Mouse (Mus musculus): ENCODE results near the gene Rtkn2. TPM values are rescaled to one million over a fixed set of nuclear protein-coding genes. Genes with fewer than 3 reads are reported as not detected.

Rtkn2 gene
- total RNA-seq, 1 experiment from 2014 or later = 0.89 TPM

DNA sequence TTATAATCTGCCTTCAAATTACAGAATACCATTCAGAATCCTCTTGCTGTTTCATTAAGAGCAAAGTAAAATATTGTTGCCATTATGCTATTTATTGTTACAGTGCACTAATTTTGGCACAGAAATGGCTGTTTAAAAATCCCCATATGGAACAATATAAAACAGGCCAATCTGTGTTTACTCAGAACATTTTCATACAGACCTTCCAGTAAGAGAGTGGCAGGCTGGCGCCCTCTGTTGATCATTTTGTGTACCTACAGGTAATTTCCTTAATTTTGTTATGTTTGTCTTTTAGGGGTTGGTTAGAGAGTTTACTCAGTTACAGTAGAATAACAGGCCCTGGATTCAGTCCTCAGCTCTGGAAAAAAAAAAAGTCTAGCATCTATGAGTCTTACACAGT lies 16.8 kb downstream of the Rtkn2 start:
- peak; percentile 53 for DNase-seq

DNA sequence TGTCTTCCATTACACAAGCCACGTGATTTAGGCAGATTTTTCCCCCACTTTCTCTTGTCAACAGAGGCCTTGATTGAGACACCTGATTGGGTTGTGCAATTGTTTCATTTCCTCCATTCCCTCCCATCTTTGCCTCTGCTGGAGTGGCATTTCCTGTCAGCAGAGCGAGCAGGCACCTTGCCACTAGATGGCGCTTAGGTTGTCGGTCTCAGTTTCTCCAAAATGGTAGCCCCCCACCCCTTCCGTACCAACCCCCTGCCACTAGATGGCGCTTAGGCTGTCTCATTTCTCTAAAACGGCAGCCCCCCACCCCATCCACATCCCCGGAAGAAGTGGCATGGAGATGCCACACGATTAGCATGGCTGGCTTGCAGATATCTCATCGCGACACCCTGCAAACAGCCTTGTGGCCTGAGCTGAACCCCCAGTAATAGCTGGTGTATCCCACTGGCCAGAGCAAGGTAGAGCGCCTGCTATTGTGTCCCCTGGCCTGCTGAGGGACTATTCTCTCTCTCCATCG lies 18.8 kb downstream of the Rtkn2 start:
- DNase-seq = peak; percentile 76

DNA sequence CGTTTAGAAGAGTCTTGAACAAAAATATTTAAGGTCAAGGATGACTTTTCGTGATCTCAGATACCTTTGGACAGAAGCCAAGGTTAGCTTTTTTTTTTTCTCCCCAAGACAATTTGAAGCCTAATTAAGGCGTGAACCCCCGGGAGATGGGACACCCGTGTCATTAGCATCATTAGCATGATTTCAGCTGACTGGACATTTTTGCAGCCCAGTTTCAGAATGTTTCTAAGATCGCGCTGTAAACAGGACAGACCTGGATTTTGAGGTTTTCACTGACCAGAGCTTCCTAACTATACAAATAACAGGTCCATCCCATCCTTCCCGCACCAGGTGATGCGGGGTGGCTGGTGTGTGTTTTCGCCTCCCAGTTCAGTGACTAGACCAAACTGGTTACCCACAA lies 19.8 kb downstream of the Rtkn2 start:
- no peak for DNase-seq

DNA sequence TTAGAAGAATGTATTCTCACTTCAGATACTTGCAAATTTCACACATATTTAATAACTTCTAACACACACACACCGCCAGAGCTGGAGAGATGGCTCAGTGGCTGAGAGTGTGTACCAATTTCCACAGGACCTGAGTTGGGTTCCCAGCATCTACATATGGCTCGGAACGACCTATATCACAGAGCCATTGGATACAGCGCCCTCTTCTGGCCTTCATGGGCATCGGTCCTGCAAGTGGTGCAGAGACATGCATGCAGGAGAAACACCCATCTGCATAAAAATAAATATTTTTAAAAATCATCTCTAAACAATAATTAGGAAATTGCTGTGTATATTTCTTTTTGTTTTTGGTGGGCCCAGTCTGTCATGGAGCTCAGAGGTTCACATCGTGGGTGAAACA lies 22.1 kb downstream of the Rtkn2 start:
- DNase-seq = no peak

DNA sequence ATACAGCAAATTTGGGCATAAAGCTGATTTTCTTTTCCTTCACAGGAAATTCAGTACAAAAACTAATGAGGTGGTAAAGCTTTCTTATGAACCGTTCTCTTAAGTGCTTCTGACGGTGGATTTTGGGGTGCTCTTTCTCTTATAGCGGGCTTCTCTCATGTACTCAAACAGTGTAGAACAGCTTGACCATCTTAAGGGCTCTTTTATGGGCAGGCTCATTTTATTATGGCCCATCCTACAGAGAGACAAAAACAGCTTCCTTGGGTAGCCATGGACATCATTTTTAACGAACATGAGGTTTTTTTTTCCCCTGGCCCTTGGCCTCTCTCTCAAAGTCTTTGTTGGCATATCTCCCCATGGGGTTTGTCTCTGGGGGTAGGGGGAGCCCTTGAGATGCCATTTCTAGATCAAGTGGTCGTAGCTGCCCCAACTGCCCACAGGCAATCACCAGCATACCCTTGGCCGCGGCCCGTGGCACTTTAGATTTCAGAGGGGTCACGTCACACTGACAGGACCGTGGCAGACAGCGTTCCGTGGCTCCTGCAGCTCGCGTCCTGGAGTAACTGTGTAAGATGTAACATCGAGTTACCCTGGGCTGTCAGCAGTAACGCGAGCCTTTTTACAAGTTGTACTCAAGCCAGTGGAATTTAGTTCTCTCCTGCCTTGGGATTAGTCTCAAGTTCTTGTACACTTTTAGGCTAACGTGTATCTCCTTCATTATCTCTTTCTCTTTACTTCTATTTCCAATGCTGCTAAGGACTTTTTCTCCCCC lies 24.5 kb downstream of the Rtkn2 start:
- no peak for DNase-seq

DNA sequence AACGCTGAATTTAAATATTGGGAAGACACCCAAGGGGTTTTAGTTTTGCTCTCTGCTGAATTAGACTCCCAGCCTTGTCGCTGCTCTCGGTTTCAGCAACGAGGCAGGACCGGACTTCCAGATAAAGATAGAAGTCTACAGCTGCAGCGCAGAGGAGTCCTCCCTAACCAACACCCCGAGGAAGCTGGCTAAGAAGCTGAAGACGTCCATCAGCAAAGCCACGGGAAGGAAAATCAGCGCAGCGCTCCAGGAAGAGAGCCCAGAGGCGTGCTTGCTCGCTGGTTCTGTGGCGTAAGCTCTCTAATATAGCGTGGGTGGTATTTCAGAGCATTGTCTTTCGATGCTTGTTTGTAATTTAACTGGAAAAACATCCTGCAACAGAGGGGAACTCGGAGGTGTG lies 26.0 kb downstream of the Rtkn2 start:
- DNase-seq = no peak

DNA sequence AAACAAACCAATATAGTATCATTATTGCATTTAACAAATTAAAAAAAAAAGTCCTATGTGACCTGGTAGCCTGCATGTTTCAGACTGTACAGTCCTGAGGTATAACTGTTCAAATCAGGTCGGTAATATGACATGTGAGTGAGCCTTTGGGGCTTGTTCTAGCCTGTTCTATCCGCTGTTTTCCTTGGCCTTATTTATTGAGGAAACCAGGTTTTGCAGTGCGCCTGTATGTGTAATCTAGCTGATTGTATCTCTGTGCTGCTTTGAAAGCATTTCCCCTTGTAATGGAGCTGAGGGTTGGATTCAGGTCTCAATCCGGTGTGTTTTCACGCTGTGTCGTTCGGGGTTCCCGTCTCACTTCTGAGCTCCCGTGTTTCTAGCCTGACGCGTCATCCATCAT lies 27.1 kb downstream of the Rtkn2 start:
- no peak for DNase-seq

DNA sequence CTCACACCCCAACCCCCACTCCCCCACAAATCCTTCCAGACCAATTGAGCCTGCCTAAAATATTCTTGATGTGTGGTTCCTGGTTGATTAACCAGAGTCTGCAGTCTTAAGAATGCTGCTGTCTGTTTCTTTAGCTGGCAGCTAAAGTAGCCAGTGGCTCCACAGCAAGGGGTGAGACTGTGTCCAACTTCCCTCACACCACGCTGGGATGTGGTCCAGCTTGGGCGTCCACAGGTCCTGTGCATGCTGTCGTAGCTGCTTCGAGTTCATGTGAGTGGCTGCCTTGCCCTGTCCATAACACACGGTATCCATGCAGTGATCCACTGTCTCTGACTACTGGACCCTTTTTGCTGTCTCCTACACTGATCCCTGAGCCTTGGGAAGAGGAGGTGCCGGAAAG lies 27.7 kb downstream of the Rtkn2 start:
- no peak for DNase-seq

DNA sequence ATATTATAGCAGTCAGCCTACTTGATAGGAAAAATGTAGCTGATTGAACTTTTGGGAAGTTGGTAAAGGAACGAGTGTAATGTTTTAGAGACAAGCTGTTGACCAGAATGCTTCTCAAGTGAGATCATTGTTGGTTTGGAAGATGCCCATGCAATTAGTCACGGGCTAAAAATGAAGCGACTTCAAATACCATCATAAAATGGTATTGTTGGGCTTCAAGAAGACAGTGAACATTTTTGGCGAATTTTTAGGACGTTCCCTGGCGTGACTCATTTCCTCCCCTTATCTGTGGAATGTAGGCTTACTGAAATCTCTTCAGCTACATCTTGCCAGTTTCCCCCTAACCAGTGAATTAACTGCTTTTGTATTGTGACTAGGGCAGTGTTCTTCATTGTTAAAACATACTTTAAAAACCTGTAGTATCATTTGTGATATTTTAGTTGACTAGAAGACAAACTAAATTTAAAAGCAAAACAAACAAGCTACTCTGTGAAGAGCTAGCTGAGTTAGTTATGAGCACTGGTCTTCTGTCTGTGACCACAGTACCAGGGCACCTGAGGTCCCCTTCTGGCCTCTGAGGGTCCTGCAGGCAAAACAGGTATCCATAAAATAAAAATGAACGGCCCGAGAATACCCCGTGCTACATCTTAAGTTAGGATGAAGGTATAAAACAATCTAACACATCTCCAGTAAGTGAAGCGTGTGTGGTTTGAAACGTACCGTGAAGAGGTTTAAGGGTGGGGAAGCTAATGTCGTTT lies 29.0 kb downstream of the Rtkn2 start:
- no peak for DNase-seq

DNA sequence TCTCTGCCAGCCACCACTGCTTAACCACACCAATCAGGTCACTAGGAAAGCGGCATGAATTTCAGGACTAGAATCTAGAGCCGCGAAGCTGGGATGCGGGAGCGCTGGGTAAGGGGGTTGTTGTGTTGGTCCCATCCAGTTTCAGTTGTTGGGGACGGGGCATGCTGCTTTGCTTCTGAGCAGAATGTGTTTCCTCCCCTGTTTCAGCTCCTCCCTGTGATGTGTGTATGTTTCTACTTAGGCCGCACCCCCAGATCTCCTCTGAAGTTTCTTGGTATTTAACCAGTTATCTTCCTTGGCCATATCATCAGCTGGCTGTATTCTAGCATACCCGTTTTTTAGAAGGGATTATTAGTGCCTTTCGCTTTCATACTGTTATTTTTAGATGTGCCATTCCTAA lies 29.9 kb downstream of the Rtkn2 start:
- DNase-seq = no peak

DNA sequence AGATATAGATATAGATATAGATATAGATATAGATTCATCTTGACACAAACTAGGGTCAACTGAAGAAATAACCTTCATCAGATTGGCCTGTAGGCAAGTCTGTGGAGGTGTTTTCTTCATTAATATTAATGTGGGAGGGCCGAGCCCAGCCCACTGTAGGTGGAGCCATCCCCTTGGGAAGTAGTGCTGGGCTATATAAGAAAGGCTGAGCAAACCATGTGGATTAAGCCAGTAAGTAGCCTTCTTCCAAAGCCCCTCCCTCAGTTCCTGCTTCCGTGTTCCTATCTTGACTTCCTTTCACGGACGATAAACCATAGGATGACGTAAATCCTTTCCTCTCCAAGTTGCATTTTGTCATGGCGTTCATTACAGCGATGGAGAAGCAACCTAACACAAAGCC lies 30.5 kb downstream of the Rtkn2 start:
- no peak for DNase-seq

DNA sequence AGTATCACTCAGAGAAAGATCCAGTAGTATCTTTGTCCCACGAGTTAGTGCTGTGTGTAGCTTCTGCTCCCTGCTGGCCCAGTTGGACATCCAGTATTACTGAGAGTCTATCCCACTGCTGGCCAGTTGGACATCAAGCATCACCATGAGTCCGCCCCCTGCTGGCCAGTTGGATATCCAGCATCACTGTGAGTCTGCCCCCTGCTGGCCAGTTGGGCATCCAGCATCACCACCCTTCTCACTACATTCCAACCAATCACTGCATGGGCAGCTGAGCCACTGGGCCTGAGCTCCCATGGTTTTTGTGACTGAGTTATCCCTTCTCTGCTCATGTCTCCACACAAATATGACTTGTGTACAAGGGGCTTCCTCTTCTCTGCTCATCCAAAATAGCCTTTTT lies 33.8 kb downstream of the Rtkn2 start:
- DNase-seq = peak; percentile 64

DNA sequence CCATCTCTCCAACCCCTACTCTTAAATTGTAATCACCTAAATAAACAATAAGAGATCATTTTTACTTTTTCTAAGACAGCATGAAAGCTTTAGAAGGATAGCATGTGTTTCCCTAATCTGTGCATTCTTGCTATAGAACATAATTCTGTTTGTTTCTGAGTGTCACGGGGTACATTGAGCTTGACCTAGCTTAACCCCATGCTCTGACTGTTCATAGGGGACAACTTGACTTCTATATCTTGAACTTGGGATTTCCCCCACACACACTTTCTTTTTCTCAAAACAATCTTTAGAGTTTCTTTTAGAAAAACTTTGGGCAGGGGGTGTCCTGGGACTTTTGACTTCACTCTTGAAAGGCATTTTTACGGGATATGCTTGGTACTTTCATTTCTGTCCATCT lies 41.4 kb downstream of the Rtkn2 start:
- DNase-seq = no peak

DNA sequence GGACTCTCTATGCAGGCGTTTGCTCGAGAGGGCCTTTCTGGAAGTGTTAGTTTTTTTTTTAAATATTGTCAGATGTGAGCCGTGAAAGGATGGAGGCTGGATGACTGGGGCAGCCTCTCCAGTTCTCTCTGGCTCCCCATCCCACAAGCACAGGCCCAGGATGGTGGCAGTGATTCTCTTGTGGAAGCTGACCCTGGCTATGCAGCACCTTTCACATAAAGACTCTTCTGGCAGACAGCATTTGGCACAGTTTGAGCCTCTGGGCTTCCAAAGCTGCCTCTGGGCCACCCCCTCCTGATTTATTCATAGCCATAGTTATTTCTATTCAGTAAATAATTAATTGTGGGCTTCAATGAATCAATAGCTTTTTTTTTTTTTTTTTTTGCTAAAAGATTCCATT lies 46.3 kb downstream of the Rtkn2 start:
- DNase-seq = no peak

DNA sequence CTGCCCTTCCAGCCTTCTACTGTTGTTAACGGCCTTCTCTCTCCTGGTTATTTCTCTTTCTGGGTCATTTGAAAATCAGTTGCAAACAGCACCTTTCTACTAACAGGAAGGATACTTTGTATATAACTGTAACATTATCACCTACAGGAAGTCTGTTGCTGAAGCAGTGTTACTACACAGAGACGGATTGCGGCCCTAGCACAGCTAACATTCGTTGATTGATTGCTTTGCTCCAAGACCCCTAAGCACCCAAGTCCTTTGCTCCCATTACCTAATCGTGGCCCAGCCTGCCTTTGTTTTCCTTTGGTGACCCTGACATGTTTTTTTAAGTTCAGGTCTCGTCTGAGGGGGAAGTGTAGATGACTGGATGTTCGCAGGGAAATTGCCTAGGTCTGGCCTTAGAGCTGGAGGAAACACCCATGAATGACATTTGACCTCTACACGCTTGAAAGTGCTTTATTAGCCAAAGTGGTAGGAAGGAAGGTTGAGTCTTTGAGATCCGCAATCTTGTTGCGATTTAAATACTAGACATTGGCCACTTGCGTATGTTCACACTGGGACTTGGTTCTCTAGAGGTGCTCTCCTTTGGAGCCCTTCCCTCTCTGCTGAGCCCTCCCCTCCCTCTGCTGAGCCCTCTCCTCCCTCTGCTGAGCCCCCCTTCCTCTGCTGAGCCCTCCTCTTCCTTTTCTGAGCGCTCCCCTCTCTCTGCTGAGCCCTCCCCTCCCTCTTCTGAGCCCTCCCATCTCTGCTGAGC lies 49.1 kb downstream of the Rtkn2 start:
- no peak for DNase-seq

DNA sequence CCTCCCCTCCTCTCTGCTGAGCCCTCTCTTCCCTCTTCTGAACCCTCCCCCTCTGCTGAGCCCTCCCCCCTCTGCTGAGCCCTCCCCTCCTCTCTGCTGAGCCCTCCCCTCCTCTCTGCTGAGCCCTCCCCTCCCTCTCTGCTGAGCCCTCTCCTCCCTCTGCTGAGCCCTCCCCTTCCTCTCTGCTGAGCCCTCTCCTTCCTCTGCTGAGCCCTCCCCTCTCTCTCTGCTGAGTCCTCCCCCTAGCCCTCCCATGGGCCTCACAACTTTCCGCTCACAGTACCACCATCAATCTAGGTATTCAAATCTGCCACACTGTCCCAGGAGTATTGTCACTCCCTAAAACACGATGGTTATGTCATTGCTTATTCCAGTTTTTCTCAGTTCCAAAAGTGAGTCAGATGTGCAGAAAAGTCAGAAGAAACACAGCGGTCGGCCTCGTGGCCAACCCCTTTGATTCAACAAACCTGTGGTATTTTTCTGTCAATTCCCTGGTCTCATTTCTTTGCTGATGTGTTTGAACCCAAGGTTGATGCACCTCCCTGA lies 49.8 kb downstream of the Rtkn2 start:
- no peak for DNase-seq

DNA sequence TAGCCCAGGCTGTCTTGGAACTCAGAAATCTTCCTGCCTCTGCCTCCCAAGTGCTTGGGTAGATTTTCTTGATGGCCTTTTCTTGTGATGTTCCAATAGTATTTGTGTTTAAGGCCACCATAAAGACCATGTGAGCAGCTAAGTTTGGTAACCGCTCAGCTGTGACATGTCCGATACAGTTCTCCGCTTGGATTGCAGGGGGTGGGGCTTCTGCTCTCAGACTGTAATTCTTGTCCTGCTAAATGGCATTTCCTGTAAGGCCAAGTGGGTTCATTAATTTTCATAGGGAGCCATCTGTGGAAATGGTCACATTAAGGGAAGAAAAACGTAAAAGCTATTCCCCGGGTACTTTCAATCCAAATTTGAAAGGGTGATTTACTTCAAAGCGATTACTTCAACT lies 50.7 kb downstream of the Rtkn2 start:
- no peak for DNase-seq

DNA sequence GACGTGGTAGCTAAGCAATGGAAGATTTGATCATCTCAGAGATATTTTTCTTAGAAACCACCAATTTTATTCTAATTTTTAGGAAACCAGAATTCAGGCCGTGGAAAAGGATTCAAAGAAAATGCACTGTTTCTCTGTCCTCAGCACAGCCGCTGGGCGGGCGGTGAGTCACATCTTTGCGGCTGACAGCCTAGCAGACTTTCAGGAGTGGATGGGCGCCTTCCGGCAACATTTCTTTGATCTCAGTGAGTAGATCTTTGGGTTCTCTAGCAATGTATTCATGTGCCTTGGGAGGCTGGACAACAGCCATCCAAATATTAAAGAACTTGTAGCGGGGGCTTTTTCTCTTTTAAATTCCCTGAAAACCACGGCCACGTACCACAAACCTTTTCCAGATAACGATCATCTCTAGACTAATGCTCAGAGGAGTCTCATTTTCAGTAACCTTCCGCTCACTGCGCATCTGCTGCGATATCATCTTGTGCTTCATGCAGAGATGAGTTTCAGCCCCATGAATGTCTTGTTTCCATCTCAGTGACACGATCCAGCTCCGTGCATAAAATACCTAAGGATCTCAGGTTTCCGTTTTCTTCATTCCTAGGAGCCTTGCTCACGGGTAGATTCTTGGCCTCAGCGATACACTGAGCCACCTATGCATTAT lies 56.5 kb downstream of the Rtkn2 start:
- no peak for DNase-seq

DNA sequence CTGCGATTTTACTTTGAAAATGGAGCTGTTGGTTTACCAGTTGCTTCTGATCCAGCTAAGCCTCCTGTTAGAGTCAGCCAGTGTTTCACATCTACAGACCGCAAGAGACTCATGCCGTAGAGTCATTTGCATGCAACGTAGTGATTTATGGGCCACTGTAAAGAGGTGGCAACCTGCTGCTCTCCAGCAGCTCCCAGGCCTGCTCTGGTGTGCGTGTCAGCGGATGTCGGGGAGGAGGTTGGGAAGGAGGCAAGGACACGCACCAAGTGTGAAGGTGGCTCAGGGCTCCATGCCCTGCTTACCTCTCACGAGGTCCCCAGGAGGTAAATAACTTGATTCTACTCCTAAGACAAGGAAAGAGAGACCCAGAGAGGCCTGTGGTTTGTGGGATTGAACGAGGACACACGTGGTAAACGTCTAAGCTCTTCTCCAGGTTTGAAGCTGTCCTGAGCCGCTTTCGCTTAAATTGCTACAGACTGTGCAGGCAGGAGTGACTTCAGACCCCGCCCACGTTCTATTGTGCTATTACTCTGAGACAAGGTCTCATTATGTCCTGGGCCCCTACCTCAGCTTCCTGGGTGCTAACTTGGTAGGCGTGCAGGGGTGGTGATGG lies 57.1 kb downstream of the Rtkn2 start:
- no peak for DNase-seq

DNA sequence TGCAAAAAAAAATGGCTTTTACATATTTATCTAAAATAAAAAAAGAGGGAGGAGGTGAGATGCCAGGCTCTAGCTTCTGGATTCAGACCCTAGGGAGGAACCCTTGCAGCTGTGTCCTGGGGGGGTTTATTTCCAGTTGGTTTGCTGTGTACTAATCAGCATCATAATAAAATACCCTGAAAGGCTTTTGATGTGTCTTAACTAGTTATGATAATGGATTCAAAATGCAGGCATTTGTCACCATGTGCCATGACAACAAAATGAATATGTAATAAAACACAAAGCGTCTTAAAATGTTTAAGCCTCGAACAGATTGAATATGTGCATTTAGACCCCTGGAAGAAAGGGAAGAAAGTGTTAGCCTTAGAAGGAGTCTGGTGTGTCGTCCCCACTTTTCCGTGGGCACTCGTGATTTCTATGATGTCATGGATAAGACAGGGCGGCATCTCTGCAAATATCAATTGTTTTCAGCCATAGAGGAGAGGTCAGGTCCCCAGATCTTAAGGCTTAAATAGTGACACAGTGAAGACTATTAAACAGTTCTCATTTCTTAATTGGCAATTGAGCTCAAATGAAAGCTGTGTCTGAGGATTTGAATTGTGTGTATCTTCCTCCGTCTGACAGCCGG lies 59.7 kb downstream of the Rtkn2 start:
- DNase-seq = no peak

DNA sequence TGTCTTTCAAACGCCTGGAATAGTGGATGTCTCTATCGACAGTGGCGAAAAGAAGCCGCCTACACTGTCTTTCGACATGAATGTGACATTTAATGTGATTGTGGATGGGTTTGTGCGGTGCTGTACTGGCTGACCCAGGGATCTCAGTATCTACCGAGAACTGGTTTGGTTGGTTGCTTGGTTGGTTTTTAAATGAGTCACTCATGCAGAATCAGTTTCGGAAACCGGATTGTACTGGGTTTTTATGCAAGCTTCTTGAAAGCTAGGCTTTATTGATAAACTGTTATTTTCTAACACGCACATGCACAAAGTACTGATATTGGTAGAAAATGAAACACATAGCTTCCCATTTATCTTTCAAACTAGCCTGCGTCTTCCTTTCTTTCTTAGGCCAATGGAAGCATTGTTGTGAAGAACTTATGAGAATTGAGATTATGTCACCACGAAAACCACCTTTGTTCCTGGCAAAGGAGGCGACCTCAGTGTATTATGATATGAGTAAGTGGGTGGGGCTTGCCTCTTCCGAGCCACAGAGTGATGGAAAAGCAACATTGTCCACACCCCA lies 60.4 kb downstream of the Rtkn2 start:
- no peak for DNase-seq
